Mouse (Mus musculus): Measurements from ENCODE around the gene Nlrp4a. TPM values are rescaled to one million over a fixed set of nuclear protein-coding genes. Genes with fewer than 3 reads are reported as not detected.
"Not testable (repeated sequence)": the region's sequence is repeated elsewhere in the genome, so short reads cannot be mapped to it uniquely, and the experiment has no call there.

Nlrp4a gene
- polyA plus RNA-seq (2016; fragmentation: Nextera tagmentation; extraction: Ambion mirVana), result not detected in 2 replicates

DNA sequence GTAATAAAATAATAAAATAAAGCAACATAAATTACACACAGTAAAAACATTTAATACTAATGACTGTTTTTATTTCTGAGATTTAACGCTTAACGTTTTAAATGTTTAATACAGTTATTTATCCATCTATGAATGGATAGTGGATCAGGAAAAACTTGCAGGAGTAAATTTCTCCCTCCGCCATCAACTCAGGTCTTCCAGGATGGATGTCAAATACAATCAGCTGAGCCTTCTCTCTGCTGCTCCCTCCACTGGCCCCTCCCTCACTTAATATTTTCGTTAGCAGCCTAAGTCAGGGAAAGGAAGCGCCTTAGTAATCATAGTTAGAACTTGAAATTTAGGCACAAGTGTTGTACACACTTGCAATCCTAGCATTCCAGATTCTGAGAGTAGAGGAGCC lies at the start of gene Nlrp4a:
Gene Nlrp4a, plus strand, starts transcription at position 301 of the 400 bp plus-strand sequence.
- Histone ChIP-seq H3K9me3 (no peaks in the 10 kb centered on the region), H3K27me3 (replicated peaks; ENCODE audit: low read depth, poor library complexity, severe bottlenecking) (no peaks in the 10 kb centered on the region), H3K4me3 (no peak within 1 kb of the TSS), H3K36me3 (replicated peaks) (no peaks in the 10 kb centered on the region), H3K27ac (replicated peaks) (no peak within 1 kb of the TSS), H3K4me1 (no peaks in the 10 kb centered on the region)
- no peak for DNase-seq (ENCODE audit: low spot score)
- 88% methylated on average over 5 of the region's 5 CpGs for WGBS

GRCm38 (mm10) chr7:26386691-26387090 lies 48.2 kb upstream of the Nlrp4a start:
- DNase-seq (ENCODE audit: low spot score); H3K36me3 ChIP-seq (replicated peaks); H3K4me1 ChIP-seq; H3K4me3 ChIP-seq; H3K27me3 ChIP-seq (replicated peaks; ENCODE audit: low read depth, poor library complexity, severe bottlenecking); H3K27ac ChIP-seq (replicated peaks); H3K9me3 ChIP-seq: not testable (repeated sequence)
- 84% methylated on average over 5 of the region's 5 CpGs for WGBS

DNA sequence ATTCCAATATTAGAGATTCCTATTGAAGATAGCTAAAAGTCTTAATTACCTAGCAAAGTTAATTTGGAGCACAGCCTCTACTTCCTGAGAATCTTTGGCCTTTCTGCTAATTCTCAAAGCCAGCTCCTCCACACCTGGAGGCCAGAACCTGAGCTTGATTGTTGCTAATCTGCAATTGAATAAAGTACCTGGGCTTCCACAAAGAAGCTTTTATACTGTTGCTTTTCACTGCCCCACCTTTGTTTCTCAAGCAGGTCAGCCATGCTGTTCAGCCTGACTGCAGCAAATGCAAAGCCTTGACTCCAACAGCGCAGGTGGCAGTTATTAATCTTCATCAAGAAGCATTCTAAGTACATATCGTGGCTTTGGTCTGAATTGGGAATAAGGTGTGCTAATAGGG lies 43.8 kb upstream of the Nlrp4a start:
- DNase-seq (ENCODE audit: low spot score); H3K4me3 ChIP-seq; H3K27ac ChIP-seq (replicated peaks); H3K4me1 ChIP-seq; H3K36me3 ChIP-seq (replicated peaks); H3K27me3 ChIP-seq (replicated peaks; ENCODE audit: low read depth, poor library complexity, severe bottlenecking): not testable (repeated sequence)
- H3K9me3 ChIP-seq, result peaks cover 17% of the 10 kb centered on the region; the same call in 1 of the 2 replicates
- WGBS, result 82% methylated on average over 2 of the region's 2 CpGs

- H3K27ac ChIP-seq (replicated peaks); H3K4me3 ChIP-seq; DNase-seq (ENCODE audit: low spot score); H3K4me1 ChIP-seq; H3K27me3 ChIP-seq (replicated peaks; ENCODE audit: low read depth, poor library complexity, severe bottlenecking); H3K36me3 ChIP-seq (replicated peaks): not testable (repeated sequence)
- peaks cover 16% of the 10 kb centered on the region; the same call in 1 of the 2 replicates for H3K9me3 ChIP-seq
- 86% methylated on average over 6 of the region's 6 CpGs for WGBS
These were observed 43.1 kb upstream of the Nlrp4a start for GRCm38 (mm10) chr7:26391811-26392210.

DNA sequence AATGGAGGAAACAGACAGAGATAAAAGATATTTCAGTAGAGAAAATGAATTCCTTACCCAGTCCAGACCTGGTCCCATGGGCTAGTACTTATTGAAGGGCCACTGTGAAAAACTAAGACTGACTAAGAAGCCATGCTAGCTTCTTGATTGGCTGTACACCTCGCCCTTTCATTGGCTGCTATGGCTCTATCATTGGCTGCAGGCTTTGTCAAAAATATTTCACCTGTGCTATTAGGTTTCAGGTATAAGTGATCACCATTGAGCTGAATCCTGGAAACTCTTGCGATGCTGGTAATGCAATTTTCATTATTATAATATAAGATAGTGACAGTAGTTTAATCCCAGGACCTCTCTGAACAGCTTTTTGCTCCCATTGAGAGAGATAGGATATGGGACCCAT lies 31.3 kb upstream of the Nlrp4a start, which contains the start of gene Nlrp9c:
Gene Nlrp9c, minus strand, starts transcription at position 101 of the 400 bp plus-strand sequence.
- not testable (repeated sequence) for H3K27ac ChIP-seq (replicated peaks); H3K4me3 ChIP-seq; H3K36me3 ChIP-seq (replicated peaks); H3K27me3 ChIP-seq (replicated peaks; ENCODE audit: low read depth, poor library complexity, severe bottlenecking); H3K4me1 ChIP-seq; H3K9me3 ChIP-seq; DNase-seq (ENCODE audit: low spot score)
- 74% methylated on average over 2 of the region's 2 CpGs for WGBS

DNA sequence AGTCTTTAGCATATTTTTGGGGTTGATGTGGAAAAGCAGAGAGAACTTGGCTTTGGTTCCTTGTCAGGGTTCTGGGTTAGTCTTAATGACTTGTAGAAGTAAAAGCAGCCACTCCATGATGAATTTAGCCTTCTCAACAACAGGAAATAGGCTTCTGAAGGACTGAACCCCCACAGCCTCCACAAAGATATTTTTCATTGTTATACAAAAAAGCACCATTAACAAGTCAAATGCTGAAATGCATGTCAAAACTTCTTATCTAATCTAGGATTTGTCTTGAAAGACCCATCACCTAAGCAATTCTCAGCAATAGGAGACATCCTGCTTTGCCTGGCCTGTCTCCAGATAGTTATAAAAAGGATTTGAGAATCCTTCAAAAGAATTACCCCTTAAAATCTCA lies 41.8 kb downstream of the Nlrp4a start:
- H3K9me3 ChIP-seq, result peaks cover 13% of the 10 kb centered on the region
- no peaks in the 10 kb centered on the region for H3K27me3 ChIP-seq (replicated peaks; ENCODE audit: low read depth, poor library complexity, severe bottlenecking)
- DNase-seq (ENCODE audit: low spot score), result no peak
- H3K36me3 ChIP-seq (replicated peaks), result no peaks in the 10 kb centered on the region
- no peaks in the 10 kb centered on the region for H3K4me1 ChIP-seq
- no peak overlapping the region for H3K27ac ChIP-seq (replicated peaks)
- H3K4me3 ChIP-seq, result no peak overlapping the region

- not testable (repeated sequence) for H3K27me3 ChIP-seq (replicated peaks; ENCODE audit: low read depth, poor library complexity, severe bottlenecking); H3K27ac ChIP-seq (replicated peaks); H3K4me3 ChIP-seq; H3K36me3 ChIP-seq (replicated peaks); DNase-seq (ENCODE audit: low spot score); H3K4me1 ChIP-seq
- peaks cover 15% of the 10 kb centered on the region for H3K9me3 ChIP-seq
- 84% methylated on average over 18 of the region's 18 CpGs for WGBS
These were observed 54.6 kb downstream of the Nlrp4a start for GRCm38 (mm10) chr7:26489514-26489913.

Other genes starting within 250 kb of the Nlrp4a start
- gene Vmn1r184, start 174.8 kb upstream of the Nlrp4a start, polyA plus RNA-seq (2016; fragmentation: Nextera tagmentation; extraction: Ambion mirVana), result not detected in 2 replicates
- gene Cyp2a4, start 127.9 kb upstream of the Nlrp4a start, polyA plus RNA-seq (2016; fragmentation: Nextera tagmentation; extraction: Ambion mirVana), result not detected in 2 replicates
- gene Nlrp9c, start 31.4 kb upstream of the Nlrp4a start, polyA plus RNA-seq (2016; fragmentation: Nextera tagmentation; extraction: Ambion mirVana), result not detected in 2 replicates
- gene Nlrp9a, start 99.9 kb downstream of the Nlrp4a start, polyA plus RNA-seq (2016; fragmentation: Nextera tagmentation; extraction: Ambion mirVana), result not detected in 2 replicates
- not detected in 2 replicates for gene Vmn1r185, start 183.4 kb downstream of the Nlrp4a start, polyA plus RNA-seq (2016; fragmentation: Nextera tagmentation; extraction: Ambion mirVana)